Mouse (Mus musculus): ENCODE measurements around the gene Glrx5.

DNA sequence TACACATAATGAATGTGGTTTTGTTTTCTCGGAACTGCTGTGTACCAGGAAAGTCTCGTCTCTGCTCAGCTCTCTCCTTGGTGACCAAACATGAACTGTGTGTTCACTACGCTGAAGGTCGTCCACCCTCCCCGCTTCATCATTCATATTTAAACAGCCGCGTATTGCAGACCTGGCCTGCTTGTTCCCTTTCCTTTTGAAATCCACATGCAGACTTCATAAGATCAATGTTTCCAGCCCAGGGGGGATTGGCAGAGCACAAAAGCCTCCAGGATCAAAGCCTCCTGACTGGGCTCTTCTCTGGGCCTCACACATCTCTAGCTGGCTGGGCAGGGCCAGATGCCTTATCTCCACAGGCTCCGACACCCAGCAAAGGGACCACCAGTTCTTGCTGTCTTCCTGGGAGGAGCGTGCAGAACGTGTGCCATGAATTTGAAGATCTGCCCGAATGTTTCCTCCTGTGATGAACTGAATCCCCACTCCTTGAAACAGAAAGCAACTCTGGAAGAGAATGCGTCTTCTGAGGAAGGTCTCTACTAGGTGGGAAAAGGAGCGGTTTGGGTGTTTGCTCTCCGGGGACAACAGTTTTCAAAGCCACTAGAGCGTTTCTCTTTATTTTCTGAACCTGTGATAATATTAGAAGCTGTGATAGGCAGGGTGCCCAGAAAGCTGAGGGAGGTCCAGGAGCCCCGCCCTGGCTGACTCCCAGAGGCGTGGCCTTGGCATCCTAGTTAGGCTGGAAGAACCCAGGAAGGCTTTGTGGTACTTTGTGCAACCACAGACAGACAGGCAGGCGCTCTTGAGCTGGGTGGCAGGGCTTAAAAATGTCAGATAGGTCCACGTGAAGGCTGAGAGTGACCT is 12.9 kb upstream of the Glrx5 start:
- no peak for TF ChIP-seq USF1 (IDR thresholded peaks at IDR 0.05; ENCODE audit: low read depth)
- no peak for TF ChIP-seq CTCF (IDR thresholded peaks at IDR 0.05; ENCODE audit: control insufficient read depth, insufficient read depth, insufficient read length)
- TF ChIP-seq MYOG (IDR thresholded peaks at IDR 0.05; ENCODE audit: control insufficient read depth, extremely low read depth, insufficient read length): no peak
- TF ChIP-seq CEBPB (IDR thresholded peaks at IDR 0.05; ENCODE audit: low read depth): no peak
- no peak for TF ChIP-seq FOSL1 (IDR thresholded peaks at IDR 0.05; ENCODE audit: insufficient read depth, low read length, poor library complexity, severe bottlenecking)
